Mouse (Mus musculus): ENCODE measurements around the gene Adam15. TPM values are rescaled to one million over a fixed set of nuclear protein-coding genes. Genes with fewer than 3 reads are reported as not detected.

The Adam15 gene
- total RNA-seq, 1 experiment = 56.3 TPM

DNA sequence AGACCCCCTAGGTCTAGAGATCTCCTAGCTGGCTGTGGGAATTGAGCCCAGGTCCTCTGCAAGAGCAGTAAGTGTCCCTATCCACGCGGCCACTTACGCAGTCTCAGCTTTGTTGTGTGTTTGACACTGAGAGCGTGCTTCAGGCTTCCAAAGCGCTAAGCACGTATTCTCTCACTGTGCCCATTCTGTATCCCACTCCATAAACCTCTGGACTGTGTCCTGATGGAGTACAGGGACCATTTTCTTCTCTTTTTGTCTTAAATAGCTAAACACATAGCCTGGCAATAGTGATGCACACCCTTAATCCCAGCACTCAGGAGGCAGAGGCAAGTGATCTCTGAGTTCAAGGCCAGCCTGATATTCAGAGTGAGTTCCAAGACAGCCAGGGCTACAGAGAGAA, 50.9 kb downstream of the Adam15 start:
- H3K4me3 ChIP-seq (ENCODE audit: insufficient read depth in 1 of 2, low read depth in 1 of 2, low read length in 2 of 2, poor library complexity in 1 of 2, severe bottlenecking in 1 of 2) = no peak overlapping the region
- H3K4me1 ChIP-seq (ENCODE audit: control insufficient read depth in 2 of 2, insufficient read depth in 2 of 2, low read length in 2 of 2, poor library complexity in 1 of 2) = no peaks in the 10 kb centered on the region
- TF ChIP-seq ZC3H11A (IDR thresholded peaks at IDR 0.05; ENCODE audit: borderline replicate concordance, low read depth, low read length) = no peak
- TF ChIP-seq MAFK (IDR thresholded peaks at IDR 0.05; ENCODE audit: insufficient read depth, low read depth, low read length) = no peak
- TF ChIP-seq CHD2 (IDR thresholded peaks at IDR 0.05; ENCODE audit: low read depth, low read length) = no peak
- no peak for TF ChIP-seq ZNF384 (IDR thresholded peaks at IDR 0.05; ENCODE audit: low read depth, low read length)
- no peak for TF ChIP-seq HCFC1 (IDR thresholded peaks at IDR 0.05; ENCODE audit: borderline replicate concordance, insufficient read depth, low read length)
- H3K27ac ChIP-seq (ENCODE audit: insufficient read depth, low read depth, low read length, poor library complexity, severe bottlenecking) = no peak overlapping the region
- DNase-seq (ENCODE audit: low read depth, low spot score) = no peak
- in situ Hi-C loops (cut with MboI; ENCODE audit: low sequenced_read_pairs in 2 of 2, unreplicated experiment in 2 of 2) = no loop called here
- no peaks in the 10 kb centered on the region for H3K9me3 ChIP-seq (ENCODE audit: control insufficient read depth, insufficient read depth, low read depth, low read length)
- H3K36me3 ChIP-seq (ENCODE audit: control insufficient read depth, insufficient read depth, low read length, poor library complexity, severe bottlenecking) = no peaks in the 10 kb centered on the region
- no peak overlapping the region for H3K9ac ChIP-seq (ENCODE audit: insufficient read depth, low read depth, low read length, poor library complexity, severe bottlenecking)

DNA sequence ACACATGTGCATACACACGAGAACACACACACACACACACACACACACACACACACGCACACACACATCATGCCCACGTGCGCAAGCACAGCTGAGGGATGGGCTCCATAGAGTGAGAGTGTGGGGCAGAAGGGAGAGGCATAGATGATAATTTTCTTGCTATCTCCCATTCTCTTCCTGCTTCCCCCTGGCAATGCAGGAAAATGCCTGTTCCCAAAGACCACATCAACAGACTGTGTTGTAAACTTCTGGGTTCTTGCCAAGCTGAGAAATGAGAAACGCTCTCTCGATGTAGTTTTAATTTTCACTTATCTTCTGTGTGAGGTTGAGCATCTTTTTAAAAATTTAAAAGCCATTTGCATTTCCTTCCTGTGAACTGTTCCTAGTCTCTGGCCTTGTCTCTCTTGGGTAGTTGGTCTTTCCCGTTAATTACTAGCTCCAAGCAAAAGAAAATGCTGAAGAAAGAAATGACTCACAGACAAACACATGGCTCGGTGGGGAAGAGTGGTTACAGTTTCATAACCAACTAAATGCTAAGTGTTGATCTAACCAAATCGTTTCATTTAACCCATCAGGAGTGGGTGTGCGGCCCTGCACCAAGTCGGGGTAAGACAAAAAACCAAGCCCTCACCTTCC, 52.9 kb downstream of the Adam15 start:
- Histone ChIP-seq H3K36me3 (ENCODE audit: control insufficient read depth, insufficient read depth, low read length, poor library complexity, severe bottlenecking) (no peaks in the 10 kb centered on the region), H3K9ac (ENCODE audit: insufficient read depth, low read depth, low read length, poor library complexity, severe bottlenecking) (no peak overlapping the region), H3K27ac (ENCODE audit: insufficient read depth, low read depth, low read length, poor library complexity, severe bottlenecking) (no peak overlapping the region), H3K9me3 (ENCODE audit: control insufficient read depth, insufficient read depth, low read depth, low read length) (no peaks in the 10 kb centered on the region), H3K4me1 (ENCODE audit: control insufficient read depth in 2 of 2, insufficient read depth in 2 of 2, low read length in 2 of 2, poor library complexity in 1 of 2) (no peaks in the 10 kb centered on the region), H3K4me3 (ENCODE audit: insufficient read depth in 1 of 2, low read depth in 1 of 2, low read length in 2 of 2, poor library complexity in 1 of 2, severe bottlenecking in 1 of 2) (no peak overlapping the region)
- in situ Hi-C loops (cut with MboI; ENCODE audit: low sequenced_read_pairs in 2 of 2, unreplicated experiment in 2 of 2) = no loop called here
- no peak for DNase-seq (ENCODE audit: low read depth, low spot score)
- TF ChIP-seq ZNF384 (IDR thresholded peaks at IDR 0.05; ENCODE audit: low read depth, low read length) (no peak), HCFC1 (IDR thresholded peaks at IDR 0.05; ENCODE audit: borderline replicate concordance, insufficient read depth, low read length) (no peak), MAFK (IDR thresholded peaks at IDR 0.05; ENCODE audit: insufficient read depth, low read depth, low read length) (no peak), CHD2 (IDR thresholded peaks at IDR 0.05; ENCODE audit: low read depth, low read length) (no peak), ZC3H11A (IDR thresholded peaks at IDR 0.05; ENCODE audit: borderline replicate concordance, low read depth, low read length) (no peak)

- no peak for TF ChIP-seq ZNF384 (IDR thresholded peaks at IDR 0.05; ENCODE audit: low read depth, low read length)
- no peak for TF ChIP-seq MAFK (IDR thresholded peaks at IDR 0.05; ENCODE audit: insufficient read depth, low read depth, low read length)
- TF ChIP-seq HCFC1 (IDR thresholded peaks at IDR 0.05; ENCODE audit: borderline replicate concordance, insufficient read depth, low read length) = no peak
- DNase-seq (ENCODE audit: low read depth, low spot score) = no peak
- Histone ChIP-seq H3K4me1 (ENCODE audit: control insufficient read depth in 2 of 2, insufficient read depth in 2 of 2, low read length in 2 of 2, poor library complexity in 1 of 2) (no peaks in the 10 kb centered on the region), H3K27ac (ENCODE audit: insufficient read depth, low read depth, low read length, poor library complexity, severe bottlenecking) (no peak overlapping the region), H3K36me3 (ENCODE audit: control insufficient read depth, insufficient read depth, low read length, poor library complexity, severe bottlenecking) (no peaks in the 10 kb centered on the region), H3K9me3 (ENCODE audit: control insufficient read depth, insufficient read depth, low read depth, low read length) (no peaks in the 10 kb centered on the region), H3K4me3 (ENCODE audit: insufficient read depth in 1 of 2, low read depth in 1 of 2, low read length in 2 of 2, poor library complexity in 1 of 2, severe bottlenecking in 1 of 2) (no peak overlapping the region), H3K9ac (ENCODE audit: insufficient read depth, low read depth, low read length, poor library complexity, severe bottlenecking) (no peak overlapping the region)
- in situ Hi-C loops (cut with MboI; ENCODE audit: low sequenced_read_pairs in 2 of 2, unreplicated experiment in 2 of 2) = no loop called here
Measured at GRCm38 (mm10) chr3:89295685-89296230, 54.0 kb downstream of the Adam15 start.

- H3K9ac ChIP-seq (ENCODE audit: insufficient read depth, low read depth, low read length, poor library complexity, severe bottlenecking) = no peak overlapping the region
- TF ChIP-seq ZNF384 (IDR thresholded peaks at IDR 0.05; ENCODE audit: low read depth, low read length) (no peak), CHD2 (IDR thresholded peaks at IDR 0.05; ENCODE audit: low read depth, low read length) (no peak), MAFK (IDR thresholded peaks at IDR 0.05; ENCODE audit: insufficient read depth, low read depth, low read length) (no peak), HCFC1 (IDR thresholded peaks at IDR 0.05; ENCODE audit: borderline replicate concordance, insufficient read depth, low read length) (no peak), ZC3H11A (IDR thresholded peaks at IDR 0.05; ENCODE audit: borderline replicate concordance, low read depth, low read length) (no peak)
- in situ Hi-C loops (cut with MboI; ENCODE audit: low sequenced_read_pairs in 2 of 2, unreplicated experiment in 2 of 2) = no loop called here
- no peaks in the 10 kb centered on the region for H3K4me1 ChIP-seq (ENCODE audit: control insufficient read depth in 2 of 2, insufficient read depth in 2 of 2, low read length in 2 of 2, poor library complexity in 1 of 2)
- no peak overlapping the region for H3K4me3 ChIP-seq (ENCODE audit: insufficient read depth in 1 of 2, low read depth in 1 of 2, low read length in 2 of 2, poor library complexity in 1 of 2, severe bottlenecking in 1 of 2)
- no peak for DNase-seq (ENCODE audit: low read depth, low spot score)
- H3K27ac ChIP-seq (ENCODE audit: insufficient read depth, low read depth, low read length, poor library complexity, severe bottlenecking) = no peak overlapping the region
- no peaks in the 10 kb centered on the region for H3K9me3 ChIP-seq (ENCODE audit: control insufficient read depth, insufficient read depth, low read depth, low read length)
- H3K36me3 ChIP-seq (ENCODE audit: control insufficient read depth, insufficient read depth, low read length, poor library complexity, severe bottlenecking) = no peaks in the 10 kb centered on the region
Measured at GRCm38 (mm10) chr3:89294195-89294594, 55.6 kb downstream of the Adam15 start.

Measured in ES-E14 (cell line).